Mouse (Mus musculus) CH12.LX (cell line): ENCODE measurements around the gene Chst5.

Experiments used
- ETS1 ChIP-seq: conservative IDR thresholded peaks from 2 replicates; pipeline ENCODE4 v1.6.1; 2012; ENCODE audit warnings: low read depth, mild to moderate bottlenecking, inconsistent platforms, low read length, improper control_type of control experiment, moderate library complexity
- NELFE ChIP-seq: IDR thresholded peaks from 2 replicates; pipeline ENCODE4 v1.6.1; 2011; ENCODE audit warnings: low read depth, low read length, improper control_type of control experiment
- SIN3A ChIP-seq: IDR thresholded peaks from 2 replicates; pipeline ENCODE4 v1.6.1; 2012; ENCODE audit warnings: low read length, improper control_type of control experiment, inconsistent platforms
- TCF12 ChIP-seq: IDR thresholded peaks from 2 replicates; pipeline ENCODE4 v1.6.1; 2014; ENCODE audit warnings: low read depth, mild to moderate bottlenecking, inconsistent platforms, low read length, improper control_type of control experiment
- ZC3H11A ChIP-seq: IDR thresholded peaks from 2 replicates; pipeline ENCODE4 v1.6.1; 2012; ENCODE audit warnings: low read depth, mild to moderate bottlenecking, inconsistent platforms, low read length, improper control_type of control experiment

DNA sequence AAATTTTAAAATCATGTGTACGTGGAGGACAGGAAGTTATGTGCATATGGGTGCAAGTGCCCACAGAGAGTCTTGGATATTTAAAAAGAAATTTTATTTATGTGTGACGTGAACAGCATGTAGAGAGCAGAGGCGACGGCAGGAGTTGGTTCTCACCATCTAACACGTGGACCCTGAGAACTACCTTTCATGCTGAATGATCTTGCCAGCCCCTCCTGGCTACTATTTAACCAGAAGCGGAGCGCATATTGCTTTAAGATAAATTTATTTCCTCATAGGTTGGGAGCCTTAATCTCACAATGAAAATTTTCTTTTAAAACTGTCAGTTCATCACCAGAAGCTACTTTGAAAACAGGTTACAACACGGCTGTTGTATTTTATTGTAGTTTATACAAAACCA, 45.6 kb downstream of the Chst5 start:
- TF ChIP-seq TCF12 (no peak), ZC3H11A (no peak), NELFE (no peak), SIN3A (no peak), ETS1 (no peak)
